Mouse (Mus musculus) mouse embryonic stem cell (cell line): ENCODE data around the gene Uvrag.

Source experiments
- in situ Hi-C, 2 experiments: fragments of 300-500 bp; cut with MboI; formaldehyde crosslinking; loops; 1 replicate in 1 of 2; 3 replicates in 1 of 2; pipeline ENCODE4 v1.14.3; 2019 to 2020; ENCODE audit warnings: low sequenced_read_pairs in 2 of 2, low pct_unique_long_range_greater_than_20kb in 1 of 2, mixed read lengths in 1 of 2; ENCODE audit not compliant: unreplicated experiment in 1 of 2

Gene Uvrag

DNA sequence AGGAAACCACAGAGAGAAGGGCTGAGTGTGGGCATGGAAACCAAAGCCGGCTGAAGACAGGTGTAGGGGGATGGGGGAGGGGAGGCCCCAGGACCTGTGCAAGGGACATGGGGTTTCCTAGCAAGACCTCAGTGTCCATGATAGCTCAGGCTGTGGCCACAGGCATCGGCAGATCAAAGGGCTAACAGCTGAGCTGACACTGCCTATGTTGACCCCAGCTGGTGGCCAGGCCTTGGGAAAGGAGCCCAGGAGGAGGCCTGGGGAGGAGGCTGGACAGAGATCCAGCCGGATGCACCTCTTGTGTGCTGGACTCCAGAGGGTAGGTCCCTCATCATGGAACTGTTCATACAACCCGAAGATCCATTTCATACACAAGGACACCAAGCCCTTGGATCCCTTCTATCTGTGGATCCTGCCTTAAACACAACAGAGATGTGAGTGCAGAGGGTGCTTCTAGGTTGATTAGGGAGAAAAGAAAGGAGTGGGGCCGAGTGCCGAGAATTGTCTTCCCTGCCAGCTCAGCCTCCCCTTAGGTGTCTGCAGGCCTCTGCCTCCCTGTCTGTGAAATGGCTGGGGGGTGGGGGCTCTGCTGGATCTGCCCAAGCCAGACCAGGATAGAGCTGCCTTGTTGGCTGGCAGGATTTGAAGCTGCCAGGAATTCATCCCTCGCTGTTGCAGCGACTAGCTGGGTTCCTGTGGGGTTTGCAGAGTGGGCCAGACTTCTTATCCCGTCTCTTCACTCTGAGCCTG is 276.8 kb downstream of the Uvrag start:
- in situ Hi-C loops, result no loop called here

DNA sequence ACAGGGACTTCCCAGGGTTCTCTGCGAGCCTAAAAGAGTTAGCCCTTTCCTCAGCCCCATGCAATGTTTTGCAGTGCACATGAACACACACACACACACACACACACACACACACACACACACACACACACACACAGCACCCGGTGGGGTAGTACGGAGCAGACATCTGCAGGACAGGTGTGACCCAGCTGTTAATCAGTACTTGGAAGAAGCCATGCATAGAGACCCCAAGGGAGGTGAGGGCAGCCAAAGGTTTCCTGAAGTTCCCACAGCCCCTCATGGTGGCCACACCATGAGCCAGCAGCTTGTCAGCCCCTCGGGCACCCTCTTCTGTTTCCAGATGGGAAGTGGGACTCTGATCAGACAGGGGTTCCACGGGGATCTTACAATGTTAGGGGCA is 277.9 kb downstream of the Uvrag start:
- in situ Hi-C loops, result no loop called here

DNA sequence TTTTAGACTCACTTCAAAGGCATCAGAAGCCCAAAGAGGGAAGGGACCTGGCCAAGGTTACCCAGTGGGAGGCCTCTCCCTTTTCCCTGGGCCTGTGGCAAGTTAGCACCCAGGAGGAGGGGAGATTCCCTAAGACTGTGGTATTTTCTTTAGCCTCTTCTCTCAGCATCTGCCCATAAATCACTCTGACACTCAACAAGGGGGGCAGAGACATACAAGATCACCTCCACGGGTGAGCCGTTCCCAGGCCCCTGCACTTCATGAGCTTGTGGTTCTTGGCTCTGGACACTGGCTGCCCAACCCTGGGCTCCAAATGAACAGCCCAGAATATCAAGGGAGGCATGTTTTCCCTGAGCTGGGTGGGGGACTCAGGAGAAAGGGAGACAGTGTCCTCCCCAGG is 279.9 kb downstream of the Uvrag start:
- in situ Hi-C loops, result no loop called here

DNA sequence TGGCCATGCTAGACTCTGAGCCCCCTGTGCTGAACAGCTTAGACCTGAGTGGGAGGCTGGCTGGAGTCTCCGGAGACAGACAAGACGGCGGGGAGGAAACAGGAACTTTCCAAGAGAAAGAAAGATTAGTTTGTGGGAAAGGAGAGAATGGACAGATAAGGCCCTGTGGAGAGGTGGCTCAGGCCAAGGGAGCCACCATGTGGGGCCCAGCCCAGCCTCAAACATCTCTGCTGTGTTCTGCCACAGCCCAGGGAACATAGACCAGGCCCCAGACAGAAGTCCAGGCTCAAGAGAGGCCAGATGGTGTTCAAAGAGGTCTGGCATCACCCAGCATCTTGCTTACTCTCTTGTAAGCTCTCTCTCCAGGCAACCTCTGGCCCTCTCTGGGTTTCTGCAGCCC is 283.8 kb downstream of the Uvrag start:
- in situ Hi-C loops, result no loop called here

DNA sequence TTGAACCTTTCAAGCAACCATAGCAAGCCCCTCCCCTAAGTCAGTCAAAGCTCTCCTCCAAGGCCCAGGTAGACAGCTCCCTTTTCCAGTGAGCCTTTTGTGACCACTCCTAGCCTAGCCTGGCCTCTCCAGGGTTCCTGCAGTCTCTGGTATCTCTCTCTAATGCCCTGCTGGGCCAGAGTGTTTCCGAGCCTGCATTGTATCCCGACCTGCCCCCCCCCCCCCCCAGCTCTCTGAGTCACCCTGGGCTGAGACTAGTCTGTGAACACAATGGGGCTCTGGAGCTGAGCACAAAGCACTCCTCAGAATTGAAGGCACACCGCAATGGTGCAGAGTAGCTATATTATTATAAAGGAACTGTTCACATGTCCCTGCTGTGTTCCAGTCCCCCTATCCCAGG is 284.8 kb downstream of the Uvrag start:
- in situ Hi-C loops, result no loop called here

DNA sequence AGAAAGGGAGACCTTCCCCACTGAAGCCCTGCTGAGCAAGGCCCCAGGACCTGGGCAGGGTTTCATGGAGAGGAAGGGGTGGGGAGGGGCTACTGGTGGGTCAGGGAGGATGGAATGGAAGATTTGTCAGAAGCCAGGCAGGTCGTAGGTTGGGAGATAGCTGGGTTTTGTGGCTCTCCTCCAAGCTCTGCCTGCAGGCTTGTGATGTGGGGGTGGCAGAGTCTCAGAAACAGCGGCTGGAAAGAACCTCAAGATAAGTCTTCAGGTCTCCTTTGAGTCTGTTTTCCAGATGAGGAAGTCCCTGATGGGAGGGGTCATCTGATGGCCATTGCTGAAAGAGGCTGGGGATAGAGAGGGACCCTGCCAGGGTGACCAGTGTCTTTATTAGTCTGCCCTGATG is 285.6 kb downstream of the Uvrag start:
- in situ Hi-C loops, result no loop called here

DNA sequence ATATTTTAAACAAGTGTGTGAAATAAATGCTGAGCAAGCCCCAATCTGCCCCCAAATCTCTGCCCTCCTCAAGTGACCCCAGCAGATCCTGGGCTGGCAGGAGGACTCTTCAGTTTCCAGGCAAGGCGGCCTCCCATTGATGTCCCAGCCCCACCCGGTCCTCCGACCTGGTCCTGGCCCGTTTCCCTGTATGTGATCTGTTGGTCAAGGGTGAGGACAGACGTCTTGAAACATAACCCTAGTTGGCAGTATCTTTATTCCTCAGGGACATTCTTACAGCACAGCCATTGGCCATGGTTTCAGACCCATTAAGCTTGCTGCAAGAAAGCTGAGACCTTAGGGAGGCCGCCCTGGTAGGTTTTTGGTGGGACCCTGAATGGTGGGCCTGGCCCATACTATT is 287.1 kb downstream of the Uvrag start:
- in situ Hi-C loops, result no loop called here

DNA sequence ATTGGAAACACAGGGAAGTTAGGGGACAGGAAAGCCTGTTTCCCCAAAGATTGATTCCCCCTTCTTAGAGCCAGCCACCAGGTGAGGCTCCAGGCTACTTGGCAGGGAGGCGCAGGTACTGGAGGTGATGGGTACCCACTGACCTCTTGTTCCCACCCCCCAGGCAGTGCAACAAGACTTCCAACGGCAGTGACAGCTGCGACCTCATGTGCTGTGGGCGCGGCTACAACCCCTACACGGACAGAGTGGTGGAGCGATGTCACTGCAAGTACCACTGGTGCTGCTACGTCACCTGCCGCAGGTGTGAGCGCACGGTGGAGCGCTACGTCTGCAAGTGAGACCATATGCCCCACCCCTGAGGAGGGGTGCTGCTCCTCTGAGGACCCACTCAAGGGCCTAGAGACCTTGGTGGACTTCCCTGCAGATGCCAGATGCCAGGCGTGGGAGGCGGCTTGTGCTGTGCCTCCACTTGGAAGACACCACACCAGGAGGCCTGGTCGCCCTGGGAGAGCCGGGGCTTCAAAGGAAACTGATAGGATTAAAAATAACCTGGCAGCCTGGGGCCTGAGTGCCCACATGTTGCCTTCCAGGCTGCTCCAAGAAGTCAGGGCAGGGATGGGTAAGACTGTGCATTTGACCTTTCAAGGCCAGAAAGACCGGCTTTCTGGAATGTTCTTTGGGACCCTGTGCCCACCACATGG is 287.8 kb downstream of the Uvrag start:
- in situ Hi-C loops, result no loop called here

DNA sequence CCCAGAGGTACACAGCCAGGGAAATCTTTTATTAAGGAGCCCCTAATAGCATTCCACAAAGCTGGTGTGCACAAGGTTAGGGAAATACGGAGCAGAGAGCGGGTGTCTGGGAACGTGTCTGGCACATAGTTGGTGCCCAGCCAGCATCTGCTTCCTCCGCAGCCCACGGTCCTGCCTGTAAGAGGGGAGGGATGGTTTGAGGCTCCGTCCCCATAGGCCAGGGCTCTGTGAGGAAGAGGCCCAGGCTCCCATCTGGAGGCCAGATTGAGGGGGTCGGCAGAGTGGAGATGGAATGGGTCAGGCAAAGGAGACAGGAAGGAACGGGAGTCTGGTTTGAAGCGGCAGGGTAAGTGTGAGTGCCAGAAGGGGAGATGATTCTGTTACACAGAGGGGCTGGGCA is 289.7 kb downstream of the Uvrag start:
- in situ Hi-C loops, result no loop called here

DNA sequence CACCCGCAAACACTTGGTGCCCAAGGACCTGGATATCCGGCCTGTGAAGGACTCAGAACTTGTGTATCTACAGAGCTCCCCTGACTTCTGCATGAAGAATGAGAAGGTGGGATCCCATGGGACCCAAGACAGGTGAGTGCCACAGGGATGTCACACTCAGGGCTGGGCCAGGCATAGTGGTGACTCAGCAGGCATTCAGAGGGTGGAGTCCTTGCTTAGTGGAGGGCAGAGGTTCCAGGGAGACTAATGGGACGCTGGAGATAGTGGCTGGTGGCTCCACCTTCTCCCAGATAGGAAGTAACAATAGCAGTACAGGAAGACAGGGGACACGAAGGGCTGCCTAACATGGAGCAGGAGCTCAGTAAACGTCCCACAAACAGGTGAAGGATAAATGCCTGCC is 290.6 kb downstream of the Uvrag start:
- in situ Hi-C loops, result no loop called here

DNA sequence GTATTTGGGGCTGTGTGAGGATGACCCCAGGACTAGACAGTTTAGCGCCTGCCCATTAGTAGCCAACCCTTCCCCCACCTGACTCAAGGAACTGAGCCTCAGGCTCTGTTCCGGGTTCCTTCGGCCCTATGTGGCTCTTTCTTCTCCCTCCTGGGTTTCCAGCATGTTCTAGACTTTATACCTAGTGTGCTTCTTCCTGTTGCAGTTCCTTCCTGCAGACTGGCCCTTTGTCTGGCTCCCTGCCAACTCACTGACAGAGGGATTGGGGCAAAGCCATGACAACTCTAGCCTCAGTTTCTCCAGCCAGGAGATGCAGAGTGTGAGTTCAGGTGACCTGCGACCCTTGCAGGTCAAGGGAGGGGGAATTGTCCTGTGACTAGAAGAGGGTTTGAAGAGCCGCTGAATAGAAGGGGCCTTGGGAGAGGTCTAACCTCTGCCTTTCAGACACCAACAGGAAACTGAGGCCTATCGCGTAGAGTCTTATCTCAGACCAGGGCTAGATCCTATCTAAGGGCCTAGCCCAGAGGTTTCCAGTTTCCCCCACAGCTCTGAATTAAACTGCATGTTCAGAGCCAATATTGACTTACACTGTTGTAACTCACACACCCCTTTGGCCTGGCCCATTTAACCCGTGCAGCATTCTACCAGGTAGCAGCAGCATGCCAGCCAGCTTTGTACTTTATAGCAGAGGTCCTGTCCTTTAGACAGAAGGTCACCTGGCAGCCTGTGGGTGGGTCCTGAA is 291.9 kb downstream of the Uvrag start:
- in situ Hi-C loops, result loop anchor here in 1 of 2 experiments (25.0 kb wide), 1 partner anchor 362 kb away; the partner anchor contains the start of gene Lrrc32

DNA sequence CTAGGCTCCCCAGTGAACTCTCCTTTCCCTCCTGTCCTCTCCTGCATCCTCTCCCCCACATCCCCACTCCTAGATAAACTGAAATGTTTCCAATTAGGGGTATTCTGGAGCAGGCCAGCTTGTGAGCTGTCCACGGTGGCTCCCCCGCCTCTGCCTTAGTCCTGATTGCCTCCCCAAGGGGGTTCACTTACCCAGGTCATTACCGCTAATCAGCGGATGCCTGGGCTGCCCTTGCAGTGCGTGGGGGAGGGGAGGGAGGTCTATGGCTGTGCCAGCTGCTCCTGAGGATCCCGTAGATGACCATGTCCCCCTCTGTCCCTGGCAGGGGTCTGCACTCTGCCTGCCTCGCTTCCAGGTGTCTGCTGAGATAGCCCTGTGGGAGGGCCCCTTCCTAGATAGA is 297.3 kb downstream of the Uvrag start:
- in situ Hi-C loops, result loop anchor here in 1 of 2 experiments (25.0 kb wide), 1 partner anchor 356 kb away; the partner anchor contains the start of gene Lrrc32

DNA sequence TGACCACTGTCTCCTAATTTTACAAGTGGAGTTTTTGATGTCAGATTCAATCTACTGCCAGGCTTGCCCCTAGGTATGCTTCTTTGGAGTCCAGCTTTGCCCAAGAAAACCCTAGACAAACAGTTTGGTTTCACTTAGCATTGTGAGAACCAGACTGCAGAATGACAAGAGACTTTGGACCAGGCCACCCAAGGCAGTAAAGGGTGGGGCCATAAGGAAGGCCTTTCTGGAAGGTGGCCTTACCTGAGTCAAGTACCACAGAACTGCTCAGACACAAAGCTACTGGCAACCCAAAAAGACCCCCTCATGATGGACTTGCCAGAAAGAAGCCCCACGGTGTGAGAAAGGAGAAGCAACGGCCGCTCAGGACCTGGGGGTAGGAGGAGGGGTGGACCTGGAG is 297.9 kb downstream of the Uvrag start:
- in situ Hi-C loops, result loop anchor here in 1 of 2 experiments (25.0 kb wide), 1 partner anchor 356 kb away; the partner anchor contains the start of gene Lrrc32

DNA sequence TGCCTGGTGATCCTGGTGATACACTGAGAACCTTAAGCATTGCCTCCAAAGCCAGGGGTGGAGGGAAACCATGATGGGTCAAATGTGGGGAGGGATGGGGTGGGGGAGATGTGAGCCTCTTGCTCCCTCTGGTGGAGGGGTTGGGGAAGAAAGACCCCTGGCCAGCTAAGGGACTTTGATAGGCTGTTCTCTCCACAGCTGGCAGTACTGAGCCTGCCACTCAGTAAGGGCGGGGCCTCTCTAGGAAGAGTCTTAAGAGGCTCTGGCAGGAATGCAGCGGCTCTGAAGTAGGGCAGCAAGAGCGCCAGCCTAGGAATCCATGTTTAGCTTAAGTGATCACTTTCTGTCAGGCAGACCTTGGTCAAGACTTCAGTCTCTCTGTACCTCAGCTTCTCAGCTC is 299.1 kb downstream of the Uvrag start:
- in situ Hi-C loops, result loop anchor here in 1 of 2 experiments (25.0 kb wide), 1 partner anchor 355 kb away; the partner anchor contains the start of gene Lrrc32

DNA sequence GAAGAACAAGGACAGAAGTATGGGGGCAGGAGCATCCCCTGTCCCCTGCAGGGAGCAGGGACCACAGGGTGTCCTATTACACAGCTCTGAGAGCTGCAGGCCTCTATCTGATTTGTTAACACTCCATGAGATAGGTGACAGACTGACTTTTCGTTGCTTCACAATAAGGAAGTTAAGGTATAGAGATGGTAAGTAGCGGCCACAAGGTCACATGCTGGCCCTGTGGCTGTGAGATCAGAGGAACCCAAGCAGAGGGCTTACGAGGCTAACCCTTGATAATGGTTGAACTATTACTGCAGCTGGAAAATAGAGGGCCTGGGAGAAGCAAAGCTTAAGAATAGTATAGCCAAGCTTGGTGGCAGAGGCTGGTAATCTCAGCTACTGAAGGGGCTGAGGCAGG is 300.2 kb downstream of the Uvrag start:
- in situ Hi-C loops, result loop anchor here in 1 of 2 experiments (25.0 kb wide), 1 partner anchor 353 kb away; the partner anchor contains the start of gene Lrrc32

DNA sequence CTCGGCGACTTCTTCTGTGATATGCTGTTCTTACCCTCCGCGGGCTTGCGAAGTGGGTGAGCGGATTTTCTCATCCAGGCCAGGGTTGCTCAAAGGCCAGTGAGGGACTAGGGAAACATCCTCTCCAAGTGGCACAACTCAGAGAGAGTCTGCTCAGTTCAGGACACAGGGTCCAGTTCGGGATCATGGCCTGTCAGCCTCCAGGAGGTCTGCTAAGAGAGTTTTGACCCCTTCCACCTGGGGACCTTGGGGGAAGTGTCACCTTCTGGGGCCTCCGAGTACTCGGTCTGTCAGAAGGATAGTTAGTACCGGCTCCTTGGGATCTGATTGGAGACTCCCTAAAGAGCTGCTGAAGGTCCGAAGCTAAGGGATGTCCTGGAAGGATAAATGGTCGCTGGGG is 301.6 kb downstream of the Uvrag start:
- in situ Hi-C loops, result loop anchor here (10.0 to 25.0 kb wide), 3 partner anchors 352 to 565 kb away; partner anchors contain the start of gene Lrrc32 (in 2 of the 2)

DNA sequence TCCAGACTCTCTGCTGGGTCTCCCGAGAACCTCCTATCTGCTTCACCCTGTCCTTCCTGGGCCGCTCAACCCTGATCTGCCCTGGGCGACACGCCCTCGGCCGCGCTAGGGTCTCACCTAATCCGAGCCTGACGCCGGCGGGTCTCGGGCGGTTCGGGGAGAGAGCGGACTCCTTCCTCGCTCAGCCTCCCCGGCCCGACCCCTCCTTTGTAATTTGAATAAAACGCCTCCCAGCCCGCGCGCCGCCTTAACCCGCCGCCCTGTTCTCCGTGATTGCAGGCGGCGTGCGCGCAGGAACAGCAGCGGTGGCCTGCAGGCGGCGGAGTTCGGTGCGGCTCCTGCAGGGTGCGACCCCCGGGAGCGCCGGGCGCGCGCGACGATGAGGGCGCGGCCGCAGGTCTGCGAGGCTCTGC is 302.2 kb downstream of the Uvrag start:
- in situ Hi-C loops, result loop anchor here (10.0 to 25.0 kb wide), 3 partner anchors 351 to 566 kb away; partner anchors contain the start of gene Lrrc32 (in 2 of the 2)

DNA sequence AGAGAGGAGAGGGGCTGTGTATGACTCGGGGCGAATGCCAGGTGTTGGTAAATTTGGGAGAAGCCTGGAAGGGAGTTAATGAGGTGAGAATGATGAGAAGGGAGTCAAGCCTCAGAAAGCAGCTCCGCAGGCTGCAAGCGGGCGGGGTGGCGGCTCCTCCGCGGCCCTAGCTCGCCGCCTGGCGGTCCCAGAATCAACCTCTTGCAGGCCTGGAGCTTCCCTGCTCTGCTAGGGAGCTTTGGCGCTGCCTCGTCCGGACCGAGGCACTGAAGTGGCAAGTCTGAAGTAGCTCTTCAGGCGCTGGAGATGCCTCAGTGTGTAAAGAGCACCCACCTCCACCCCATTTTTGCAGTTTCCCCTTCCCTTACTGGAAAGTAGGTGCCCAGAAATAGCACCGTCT is 303.0 kb downstream of the Uvrag start:
- in situ Hi-C loops, result loop anchor here (10.0 to 25.0 kb wide), 3 partner anchors 351 to 567 kb away; partner anchors contain the start of gene Lrrc32 (in 2 of the 2)

DNA sequence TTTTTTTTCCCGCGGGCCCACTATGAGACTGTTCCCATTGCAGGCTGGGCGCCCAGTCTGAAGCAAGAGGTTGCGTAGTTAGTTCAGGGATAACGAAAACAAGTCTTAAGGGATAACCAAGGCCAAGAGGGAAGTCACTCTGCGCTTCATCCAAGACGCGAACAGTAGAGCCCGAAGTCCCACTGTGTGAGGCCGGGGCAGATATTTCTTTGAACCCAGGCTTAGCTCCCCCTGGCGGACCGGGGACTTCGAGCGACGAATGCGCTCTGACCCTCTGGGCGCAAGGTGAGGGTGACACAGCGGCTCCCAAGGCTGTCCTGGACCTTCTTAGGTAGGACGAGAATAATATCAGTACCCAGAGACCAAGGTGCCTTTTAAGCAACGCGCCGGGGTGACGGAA is 304.3 kb downstream of the Uvrag start:
- in situ Hi-C loops, result loop anchor here (10.0 to 25.0 kb wide), 3 partner anchors 349 to 568 kb away; partner anchors contain the start of gene Lrrc32 (in 2 of the 2)
